Mouse (Mus musculus) gastrocnemius, postnatal 4 days (tissue): Measurements from ENCODE around the gene Aebp1. TPM values are rescaled to one million over a fixed set of nuclear protein-coding genes. Genes with fewer than 3 reads are reported as not detected.

Experiments used
- DNase-seq, 2 experiments: peaks; one replicate each; pipeline ENCODE4 v3.0.0; 2021 to 2022; ENCODE audit warnings: low spot score in 2 of 2, mixed read lengths in 2 of 2
- total RNA-seq, 2 experiments: library from RNA; stranded (reverse); gene quantifications; 2 replicates each; pipeline ENCODE4 v1.2.3; 2021

Gene Aebp1
- total RNA-seq, 2 experiments from 2014 or later = 60.9 to 68.2 TPM

DNA sequence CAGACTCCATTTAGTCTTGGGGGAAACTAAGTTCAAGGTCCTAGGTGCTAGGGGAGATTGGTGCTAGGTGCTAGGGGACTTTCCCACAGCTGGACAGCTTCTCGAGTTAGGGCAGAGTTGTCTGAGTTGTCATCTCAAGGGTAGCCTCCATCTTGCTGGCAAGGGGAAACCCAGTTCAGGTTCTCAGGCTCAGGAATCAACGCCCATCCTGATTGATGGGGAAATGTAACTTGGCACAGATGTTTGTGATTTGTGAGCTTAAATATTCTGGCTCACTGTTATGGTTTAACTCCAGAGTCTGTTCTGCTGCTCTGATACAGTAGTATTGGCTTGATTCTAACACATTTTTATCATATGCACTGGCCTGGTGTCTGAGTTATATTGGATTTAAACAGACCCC lies 56.4 kb downstream of the Aebp1 start:
- no peak for DNase-seq

DNA sequence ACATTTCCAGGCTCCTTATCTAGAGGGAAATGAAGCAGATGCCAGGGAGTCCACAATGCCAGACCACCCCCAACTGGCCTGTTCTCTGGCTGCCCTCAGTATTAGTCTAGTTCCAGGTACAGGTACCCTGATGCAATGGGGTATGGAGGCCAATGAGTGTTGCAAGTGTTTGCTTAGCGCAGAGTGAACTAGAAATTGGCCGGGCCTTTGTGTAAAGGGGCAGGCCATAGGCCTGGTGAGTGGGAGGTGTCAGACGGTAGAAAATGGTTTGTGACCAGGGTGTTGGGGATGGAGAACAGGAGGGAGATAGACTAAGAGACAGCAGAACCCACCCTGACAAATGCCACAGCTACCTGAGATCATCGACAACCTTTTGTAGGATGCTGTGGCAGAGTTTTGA lies 57.9 kb downstream of the Aebp1 start:
- no peak for DNase-seq

DNA sequence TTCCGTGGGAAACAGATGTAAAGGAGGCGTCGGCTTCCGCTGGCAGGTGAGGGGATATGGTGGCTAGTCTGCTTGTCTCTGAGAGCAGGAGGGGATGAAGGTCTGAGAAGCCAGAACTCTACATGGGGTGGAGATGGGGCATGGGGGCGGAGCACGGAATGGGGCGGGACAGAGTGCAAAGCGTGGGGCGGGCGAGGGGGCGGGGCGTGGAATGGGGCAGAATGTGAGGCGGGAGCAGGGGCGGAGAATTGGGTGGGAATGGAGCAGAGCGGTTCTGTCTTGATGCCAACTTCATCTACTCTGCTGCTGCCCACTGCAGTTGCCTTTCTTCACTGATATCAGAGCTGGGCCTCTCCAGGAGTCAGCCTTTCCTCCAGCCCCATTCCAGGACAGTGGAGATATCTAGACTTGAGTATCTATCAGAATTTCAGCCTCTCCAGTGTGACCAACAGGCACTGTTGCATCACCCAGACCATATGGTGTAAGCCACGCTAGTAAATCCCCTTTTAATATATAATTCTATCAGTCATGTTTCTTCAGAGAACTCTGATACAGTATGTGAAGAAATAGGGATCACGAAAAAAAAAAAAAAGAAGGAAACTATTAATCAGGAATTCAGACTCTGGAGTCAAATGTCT lies 58.7 kb downstream of the Aebp1 start:
- no peak for DNase-seq

Other genes with a start within 250 kb of the Aebp1 start
- gene Mrps24, start 146.3 kb upstream of the Aebp1 start, total RNA-seq = 10 to 100 TPM; 67.8 to 84.1 TPM
- 10 to 100 TPM; 40.0 to 40.8 TPM for gene Urgcp, start 99.6 kb upstream of the Aebp1 start, total RNA-seq
- gene Dbnl, start 73.5 kb upstream of the Aebp1 start, total RNA-seq = 10 to 100 TPM; 35.0 to 39.3 TPM
- 1,000 to 10,000 TPM; 1,561 to 1,711 TPM for gene Pgam2, start 58.2 kb upstream of the Aebp1 start, total RNA-seq
- gene Polm, start 23.9 kb upstream of the Aebp1 start, total RNA-seq = 1 to 10 TPM; 8.4 to 8.9 TPM
- 10 to 100 TPM; 54.1 to 61.3 TPM for gene Pold2, start 16.3 kb downstream of the Aebp1 start, total RNA-seq
- not detected for gene Myl7, start 36.8 kb downstream of the Aebp1 start, total RNA-seq
- not detected for gene Gck, start 88.1 kb downstream of the Aebp1 start, total RNA-seq
- gene Ykt6, start 93.7 kb downstream of the Aebp1 start, total RNA-seq = 10 to 100 TPM; 61.5 to 66.0 TPM
- gene Camk2b, start 204.4 kb downstream of the Aebp1 start, total RNA-seq = 100 to 1,000 TPM; 190 to 199 TPM